Mouse (Mus musculus) bone marrow macrophage, adult 2 months (primary cell): ENCODE data around the gene Ap5z1.

Experiments used
- CTCF ChIP-seq: IDR thresholded peaks from 2 replicates; pipeline ENCODE4 v1.5.1; 2012; ENCODE audit warnings: low read depth, mild to moderate bottlenecking, low read length, moderate library complexity
- POLR2A ChIP-seq: IDR thresholded peaks from 2 replicates; pipeline ENCODE4 v1.6.1; 2012; ENCODE audit warnings: mild to moderate bottlenecking, low read depth, low read length, borderline replicate concordance

DNA sequence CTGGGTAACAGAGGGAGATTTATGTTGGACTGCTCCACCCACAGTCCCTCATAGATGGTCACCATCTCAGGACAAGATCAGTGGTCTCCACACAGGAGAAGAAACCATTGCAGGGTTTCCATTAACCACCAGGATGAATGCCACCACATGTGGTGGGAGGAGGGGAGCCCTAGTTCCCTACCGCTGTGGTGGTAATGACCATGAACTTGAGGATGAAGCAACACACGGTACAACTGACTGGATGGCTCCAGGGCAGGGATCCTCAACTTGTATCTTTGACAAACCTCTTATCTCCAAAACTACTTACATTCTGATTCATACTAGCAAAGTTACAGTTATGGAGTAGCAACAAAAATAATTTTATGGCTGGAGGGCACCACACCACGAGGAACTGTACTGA lies 29.6 kb downstream of the Ap5z1 start:
- TF ChIP-seq POLR2A: no peak
- no peak for TF ChIP-seq CTCF
